Mouse (Mus musculus): ENCODE data around the gene Myh10.

Gene Myh10

DNA sequence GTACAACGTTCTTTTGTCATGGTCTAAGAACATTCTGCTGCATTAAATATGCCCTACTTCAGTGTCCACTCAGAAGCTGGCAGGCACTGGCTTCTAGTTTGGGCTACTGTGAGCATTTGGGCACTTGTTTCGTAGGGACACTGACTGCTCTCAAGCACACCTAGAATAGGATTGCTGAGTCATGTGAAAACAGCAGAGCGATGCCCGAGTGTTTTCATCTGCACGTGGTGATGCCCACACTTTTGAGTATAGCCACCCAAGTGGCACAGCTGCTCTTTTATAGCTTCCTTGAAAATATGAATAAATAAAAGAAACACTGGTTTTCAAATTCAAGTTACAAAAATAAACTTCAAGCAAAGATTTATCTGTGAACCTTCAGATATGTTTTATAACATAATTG lies 56.8 kb downstream of the Myh10 start:
- no peak for DNase-seq (ENCODE audit: low spot score)

DNA sequence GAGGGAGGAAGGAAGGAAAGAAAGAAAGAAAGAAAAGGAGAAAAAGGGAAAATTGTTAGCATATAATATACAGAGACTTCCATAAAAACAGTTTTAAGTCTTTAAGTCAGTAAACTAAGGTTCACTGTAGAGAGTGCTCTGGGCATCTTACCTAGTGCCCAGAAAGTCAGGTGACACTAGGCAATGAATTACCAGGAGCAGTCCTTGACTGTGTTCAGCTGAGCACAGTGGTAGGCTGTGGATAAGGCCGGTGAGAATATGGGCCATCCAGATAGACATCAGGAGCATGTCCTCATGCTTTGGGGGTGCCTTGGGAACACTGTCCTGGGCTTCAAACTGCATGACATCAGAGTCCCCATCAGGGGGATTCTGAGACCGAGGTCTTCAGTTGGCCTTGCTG lies 58.8 kb downstream of the Myh10 start:
- no peak for DNase-seq (ENCODE audit: low spot score)

DNA sequence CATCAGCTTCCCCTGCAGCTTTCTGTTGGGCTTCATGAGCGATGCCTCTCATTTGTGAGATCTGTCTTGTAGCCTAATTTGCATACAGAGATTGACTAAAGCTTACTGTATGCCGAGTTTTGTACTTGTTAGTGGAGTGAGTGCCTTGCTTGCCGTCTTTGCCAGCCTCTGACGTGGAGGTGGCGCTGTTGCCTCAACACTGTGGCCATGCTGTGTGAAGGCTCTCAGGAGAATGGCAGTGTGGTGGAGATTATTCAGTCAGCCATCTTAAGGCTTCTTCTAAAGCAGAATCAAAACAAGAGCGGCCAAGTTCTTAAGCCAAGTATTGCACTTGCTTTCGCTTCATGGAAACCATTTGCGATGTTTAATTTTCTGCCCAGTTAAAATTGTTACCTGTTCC lies 59.6 kb downstream of the Myh10 start:
- DNase-seq (ENCODE audit: low spot score): no peak

DNA sequence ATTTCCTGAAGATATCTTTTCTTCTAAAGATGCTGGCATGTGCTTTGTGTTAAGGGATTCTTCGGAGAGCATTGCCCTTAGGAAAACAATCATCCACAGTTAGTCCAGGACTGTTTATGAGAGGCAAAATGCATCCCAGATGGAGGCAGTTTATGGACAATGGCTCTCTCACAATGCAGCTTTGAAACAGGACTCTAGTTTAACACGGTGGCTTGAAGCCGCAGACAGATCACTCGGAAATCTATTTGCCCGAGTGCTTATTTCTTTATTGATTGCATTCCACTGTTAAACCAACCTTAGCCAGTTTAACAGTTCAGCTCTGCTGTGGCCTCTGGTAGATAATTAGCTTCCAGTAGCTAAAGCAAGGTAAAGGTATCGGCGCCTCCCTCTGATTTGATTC lies 62.9 kb downstream of the Myh10 start:
- DNase-seq (ENCODE audit: low spot score): no peak

DNA sequence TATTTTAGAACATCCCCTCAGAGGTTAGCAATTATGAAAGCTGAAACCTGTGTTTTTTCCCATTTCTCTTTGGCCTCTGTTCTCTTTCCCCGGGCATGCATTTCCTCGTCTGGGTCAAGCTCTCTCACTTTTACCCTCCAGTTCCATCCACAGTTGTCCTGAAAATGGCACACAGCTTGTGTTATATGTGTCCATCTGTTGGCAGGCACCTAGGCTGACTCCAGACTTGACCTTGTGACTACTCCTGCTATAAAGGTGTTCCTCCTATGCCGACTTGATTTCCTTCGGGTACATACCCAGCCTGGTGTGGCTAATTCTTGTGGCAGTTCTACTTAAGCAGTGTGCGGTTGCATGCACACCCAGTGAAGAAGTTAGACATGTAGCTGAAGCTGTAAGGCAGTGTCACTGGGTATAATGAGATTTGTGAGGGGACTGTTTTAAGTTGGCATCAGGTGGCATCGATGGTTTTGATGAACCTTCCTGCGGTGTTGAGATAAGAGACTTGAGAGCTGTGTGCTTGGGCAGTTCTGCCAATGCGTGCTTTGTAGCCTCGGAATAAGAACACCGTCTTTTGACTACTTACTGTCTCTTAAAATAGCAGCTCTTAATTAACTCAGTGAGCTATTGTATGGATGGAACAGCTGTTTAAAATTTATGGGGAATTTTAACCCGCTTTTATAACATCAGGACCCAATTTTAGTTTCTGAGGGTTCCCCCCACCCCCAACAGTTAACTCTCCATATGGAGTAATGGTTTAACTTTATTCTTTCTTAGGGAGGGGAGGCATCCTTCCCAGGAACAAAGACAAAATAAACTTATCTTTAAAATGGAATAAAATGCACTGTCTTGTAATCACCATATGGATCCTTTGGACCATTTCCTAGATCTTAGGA lies 65.3 kb downstream of the Myh10 start:
- DNase-seq (ENCODE audit: low spot score): no peak

DNA sequence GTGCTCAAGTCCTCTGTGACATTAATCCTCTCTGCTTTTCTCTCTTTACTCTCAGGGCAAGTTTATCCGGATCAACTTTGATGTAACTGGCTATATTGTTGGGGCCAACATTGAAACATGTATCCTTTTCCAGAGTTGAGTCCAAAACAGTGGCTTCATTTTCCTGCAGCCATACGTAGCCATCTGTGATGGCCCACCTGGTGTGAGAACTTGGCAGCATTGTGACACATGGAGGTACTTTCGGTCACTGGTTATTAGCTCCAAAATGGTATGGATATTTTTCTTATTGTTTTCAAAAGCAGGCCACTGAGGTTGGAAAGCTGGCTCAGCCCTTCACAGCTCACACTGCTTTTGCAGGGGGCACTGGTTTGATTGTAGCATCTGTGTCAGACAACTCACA lies 68.3 kb downstream of the Myh10 start:
- no peak for DNase-seq (ENCODE audit: low spot score)

DNA sequence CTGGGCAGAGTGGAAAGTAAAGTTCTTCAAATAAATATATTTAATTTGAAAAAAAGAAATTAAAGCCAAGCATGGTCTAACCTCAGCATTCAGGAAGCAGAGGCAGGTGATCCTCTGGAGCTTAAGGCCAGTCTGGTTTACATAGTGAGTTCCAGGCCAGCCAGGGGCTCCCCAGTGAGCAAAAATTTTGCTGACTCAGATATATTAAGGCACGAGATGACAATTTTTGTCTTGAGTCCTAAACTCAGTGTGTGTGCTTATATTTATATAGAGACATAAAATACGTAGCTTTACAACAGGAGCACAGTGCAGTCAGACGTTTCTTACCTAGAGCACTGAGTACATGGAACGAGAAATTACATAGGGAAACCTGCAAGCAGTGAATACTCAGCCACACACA lies 69.8 kb downstream of the Myh10 start:
- no peak for DNase-seq (ENCODE audit: low spot score)

DNA sequence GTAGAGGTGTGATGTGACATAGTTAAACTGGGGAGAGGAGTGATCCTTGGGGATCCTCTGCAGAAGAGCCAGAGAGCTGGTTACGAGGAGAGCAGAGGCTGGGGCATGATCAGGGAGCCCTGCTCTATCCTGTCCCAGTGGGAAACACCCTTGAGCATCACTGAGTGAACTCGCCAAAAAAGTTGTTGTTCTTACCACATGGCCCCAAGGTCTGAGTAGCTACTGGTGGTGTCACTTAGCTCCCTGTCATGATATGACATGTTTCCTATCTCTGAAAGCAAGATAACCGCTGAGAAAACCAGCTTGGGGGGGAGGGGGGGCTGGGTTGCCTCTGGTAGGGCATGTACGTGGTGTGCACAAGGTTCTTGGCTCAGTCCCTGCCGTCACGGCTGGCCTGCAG lies 70.3 kb downstream of the Myh10 start:
- DNase-seq (ENCODE audit: low spot score): no peak

DNA sequence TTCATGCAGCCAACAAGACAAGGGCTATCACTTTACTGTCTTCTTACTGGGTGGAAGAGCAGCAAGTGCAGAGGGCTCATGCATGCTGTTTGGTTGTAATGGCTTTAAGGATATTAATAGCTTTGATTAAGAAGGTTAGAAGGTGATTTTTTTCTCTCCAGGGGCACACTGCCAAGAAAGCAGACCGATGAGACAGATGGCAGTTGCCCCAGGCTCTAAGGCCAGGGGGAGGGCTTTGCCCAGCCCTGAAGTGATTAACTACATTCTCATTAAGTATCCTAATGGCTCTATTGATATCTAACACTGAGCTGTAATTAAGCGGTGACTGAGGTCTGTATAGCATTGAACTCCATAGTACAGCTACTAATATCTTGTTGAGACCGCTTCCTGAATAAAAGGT lies 73.3 kb downstream of the Myh10 start:
- DNase-seq (ENCODE audit: low spot score): no peak

DNA sequence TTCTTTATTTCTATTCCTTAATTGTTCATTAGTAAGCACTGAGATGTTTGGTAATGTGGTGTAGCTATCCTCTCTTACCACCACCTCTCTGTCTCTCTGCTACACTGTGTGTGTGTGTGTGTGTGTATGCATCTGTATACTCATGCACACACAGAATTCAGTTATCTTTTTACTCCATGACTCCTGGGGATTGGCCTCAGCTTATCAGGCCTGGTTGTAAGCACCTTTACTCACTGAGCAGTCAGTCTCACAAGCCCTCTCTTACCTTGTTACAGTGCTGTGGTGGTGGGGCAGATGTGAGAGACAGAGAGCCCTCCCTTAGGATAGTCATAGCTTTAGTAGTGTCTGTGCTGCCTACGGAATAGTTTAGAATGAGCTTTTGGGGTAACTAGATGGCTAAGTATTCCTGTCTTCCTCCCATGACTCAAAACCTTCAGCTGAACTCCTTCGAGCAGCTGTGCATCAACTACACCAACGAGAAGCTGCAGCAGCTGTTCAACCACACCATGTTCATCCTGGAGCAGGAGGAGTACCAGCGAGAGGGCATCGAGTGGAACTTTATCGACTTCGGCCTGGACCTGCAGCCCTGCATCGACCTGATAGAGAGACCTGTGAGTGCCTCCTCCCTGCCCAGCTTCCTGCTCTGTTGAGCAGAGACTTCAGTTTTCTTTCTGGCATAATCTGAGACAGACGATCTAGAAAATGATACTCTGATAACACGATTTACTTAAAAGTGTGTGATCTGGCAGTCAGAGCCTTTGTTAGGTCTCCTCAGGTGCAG lies 76.6 kb downstream of the Myh10 start:
- no peak for DNase-seq (ENCODE audit: low spot score)

DNA sequence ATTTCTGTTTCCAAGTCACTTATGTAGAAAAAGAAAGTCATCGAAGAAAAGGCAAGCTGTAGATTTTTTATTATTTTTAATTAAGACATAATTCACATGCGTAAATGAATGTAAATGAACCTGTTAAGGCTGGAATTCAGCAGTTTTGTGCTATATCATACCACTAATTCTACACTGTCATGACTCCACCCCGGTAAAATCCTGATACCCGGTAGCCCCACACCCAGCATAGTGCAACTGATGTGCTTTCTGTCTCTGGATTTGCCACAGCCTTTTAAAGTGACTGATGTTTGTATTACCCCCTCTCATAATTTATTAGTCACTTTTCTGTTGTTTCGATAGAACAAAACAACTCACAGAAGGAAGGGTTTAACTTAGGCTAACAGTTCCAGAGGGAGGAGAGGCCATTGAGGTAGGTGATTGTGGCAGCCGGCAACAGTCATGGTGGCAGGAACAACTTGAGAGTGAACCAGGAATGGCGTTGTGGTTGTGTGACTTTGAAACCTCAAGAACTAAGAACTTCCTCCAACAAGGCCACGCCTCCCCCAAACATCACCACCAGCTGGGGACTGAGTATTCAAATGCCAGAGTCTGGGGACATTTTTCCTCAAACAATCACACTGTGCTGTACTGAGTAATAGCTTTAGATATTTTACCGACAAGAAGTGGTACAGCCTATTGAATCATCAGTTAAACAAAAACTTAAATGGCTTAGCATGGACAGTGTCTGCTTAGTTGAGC lies 78.6 kb downstream of the Myh10 start:
- no peak for DNase-seq (ENCODE audit: low spot score)

DNA sequence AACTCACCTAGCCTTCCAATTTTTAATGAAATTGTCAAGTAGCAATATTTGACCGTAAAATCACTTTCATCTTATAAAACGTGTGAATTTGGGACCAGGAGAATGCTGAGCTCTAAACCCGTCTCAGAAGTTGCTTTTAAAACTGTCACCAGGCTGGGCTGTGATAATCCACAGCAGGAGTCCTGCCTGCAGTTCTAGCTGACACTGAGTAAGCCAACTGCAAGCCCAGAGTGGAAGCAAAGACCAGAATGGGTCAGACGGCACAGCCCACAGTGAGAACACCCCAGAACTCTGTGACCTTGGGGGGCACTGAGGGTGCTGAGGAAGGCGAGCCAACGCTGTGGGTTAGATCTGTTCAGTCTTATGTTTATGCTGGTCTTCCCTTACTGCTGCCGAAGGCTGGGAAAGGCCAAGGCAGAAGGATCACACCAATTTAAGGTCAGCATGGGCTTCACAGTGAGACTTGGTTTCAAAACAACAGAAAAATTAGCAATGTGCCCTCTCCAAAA lies 84.8 kb downstream of the Myh10 start:
- DNase-seq (ENCODE audit: low spot score): no peak

DNA sequence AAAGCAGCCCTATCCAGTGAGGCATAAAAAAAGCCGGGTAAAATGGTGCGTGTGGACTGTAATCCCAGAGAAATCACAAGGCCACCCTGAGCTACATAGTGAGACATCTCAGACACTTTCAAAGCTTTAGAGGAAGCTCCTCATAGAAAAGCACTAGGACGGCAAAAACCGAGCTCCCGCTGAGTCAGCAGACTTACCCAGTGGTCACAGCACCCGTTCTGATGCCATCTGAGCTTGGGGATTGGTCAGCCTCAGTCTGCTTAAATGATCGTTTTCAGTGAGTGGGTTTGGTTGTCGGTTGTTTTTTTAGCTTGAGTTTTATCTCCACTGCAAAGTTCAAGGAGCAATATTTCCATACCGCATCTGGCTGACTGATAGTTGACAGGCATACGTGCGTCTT lies 86.6 kb downstream of the Myh10 start:
- DNase-seq (ENCODE audit: low spot score): no peak

DNA sequence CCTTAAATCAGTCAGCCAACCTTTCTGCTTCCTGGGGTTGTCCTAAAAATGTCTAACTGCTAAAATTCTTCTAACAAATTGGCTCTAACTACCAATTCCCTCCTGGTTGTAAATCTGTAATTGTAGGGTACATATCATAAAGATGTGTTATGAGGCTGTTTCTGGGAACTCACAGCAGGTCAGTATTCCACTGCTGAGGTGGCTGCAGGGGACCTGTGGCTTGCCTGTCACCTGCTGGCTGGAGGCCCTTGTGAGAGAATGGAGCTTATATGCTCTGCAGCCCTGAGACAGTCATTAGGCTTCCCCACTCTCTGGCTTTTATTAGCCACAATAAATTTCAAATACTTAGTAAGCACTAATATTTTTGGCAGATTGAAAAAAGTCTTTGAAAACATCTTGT lies 87.5 kb downstream of the Myh10 start:
- no peak for DNase-seq (ENCODE audit: low spot score)

DNA sequence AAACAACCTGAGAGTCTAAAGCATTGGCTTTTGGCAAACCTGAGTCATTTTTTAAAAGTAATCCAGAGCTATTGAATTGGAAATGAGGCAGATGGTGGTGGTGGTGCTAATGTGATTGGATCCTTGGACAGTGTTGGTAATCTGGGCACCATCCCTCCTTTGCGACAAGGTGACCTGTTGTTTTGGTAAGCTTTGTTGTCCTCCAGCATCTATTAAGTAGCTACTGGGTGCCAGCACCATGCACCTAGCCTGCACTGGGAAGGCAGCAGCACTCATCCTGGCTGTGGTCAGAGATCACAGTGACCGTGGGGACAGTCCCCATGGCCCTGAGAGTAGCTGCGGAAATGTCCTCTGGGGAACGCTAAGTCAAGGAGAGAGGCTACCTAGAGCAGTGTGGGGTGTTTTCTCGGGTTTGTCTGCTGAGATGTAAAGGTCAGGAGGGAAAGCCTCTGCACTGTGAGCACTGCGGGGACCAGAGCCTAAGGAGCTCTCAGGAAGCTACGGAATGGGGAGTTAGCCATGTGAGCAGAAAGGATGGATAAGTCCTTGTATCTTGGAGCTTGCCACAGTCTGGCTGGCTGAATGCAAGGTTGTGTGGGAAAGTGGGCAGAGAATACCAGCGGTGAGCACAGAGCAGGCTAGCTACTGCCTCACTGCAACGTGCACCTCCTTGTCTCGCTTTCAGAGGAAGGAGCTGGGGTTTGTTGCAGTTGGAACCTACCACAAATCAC lies 88.5 kb downstream of the Myh10 start:
- DNase-seq (ENCODE audit: low spot score): no peak

DNA sequence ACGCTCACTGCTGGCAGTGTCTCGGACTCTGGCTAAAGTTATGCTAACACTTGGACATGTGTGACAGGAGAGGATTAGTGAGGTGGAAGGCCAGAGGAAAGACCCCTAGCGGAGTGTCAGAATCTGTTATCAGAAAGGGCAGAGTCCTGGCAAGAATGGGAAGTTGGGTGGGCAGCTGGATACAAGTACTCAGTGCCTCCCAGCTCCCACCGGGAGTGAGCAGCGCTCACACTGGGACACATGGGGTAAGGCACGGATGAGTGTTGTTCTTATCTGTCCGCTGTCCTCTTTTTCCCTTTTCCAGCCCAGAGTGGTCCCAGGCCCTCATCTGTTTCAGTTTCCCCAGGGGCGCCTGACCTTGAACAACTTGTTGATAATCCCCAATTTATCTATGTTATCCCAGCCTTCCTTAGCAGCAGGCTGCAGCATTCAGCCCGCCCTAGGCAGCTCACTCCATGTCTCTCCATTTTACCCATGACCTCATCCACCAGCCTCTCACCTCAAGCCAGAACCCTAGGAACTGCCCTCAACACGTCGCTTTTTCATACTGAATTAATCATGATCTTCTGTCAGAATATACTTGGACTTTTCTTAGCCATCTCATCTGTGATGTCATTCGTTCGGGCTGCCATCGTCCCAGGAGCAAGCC lies 89.2 kb downstream of the Myh10 start:
- DNase-seq (ENCODE audit: low spot score): no peak

DNA sequence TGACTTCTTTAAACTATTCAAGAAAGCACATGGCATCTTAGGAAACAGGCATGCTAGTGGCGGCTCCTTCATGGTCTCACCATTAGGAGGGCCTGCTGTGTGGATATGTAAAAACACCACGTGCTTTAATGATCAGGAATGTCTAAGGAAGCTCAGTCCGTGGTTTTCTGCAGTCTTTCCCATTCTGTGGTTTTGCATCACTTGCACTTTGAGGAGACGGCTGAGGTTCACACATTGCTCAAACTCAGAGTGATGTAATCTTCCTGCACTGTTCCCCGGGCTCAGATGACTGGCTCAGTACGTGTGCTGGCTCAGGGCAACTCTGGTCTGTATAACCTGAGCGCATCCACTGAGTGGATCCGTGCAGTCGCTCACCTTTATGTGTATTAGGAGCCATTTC lies 91.0 kb downstream of the Myh10 start:
- DNase-seq (ENCODE audit: low spot score): no peak

DNA sequence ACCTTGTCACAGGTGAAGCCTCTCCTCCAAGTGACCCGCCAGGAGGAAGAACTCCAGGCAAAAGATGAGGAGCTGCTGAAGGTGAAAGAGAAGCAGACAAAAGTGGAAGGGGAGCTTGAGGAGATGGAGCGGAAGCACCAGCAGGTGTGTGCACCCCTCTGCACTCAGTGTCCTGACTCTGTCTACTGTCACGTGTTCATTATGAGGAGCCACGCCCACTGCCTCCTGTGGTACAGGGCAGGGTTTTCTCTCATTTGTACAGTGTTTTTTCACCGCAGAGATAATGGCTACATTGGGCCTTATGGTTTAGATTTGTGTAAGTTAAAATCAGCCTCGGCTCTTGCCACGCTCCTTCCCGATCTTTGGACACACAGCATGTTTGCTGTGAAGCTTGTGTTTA lies 94.5 kb downstream of the Myh10 start:
- no peak for DNase-seq (ENCODE audit: low spot score)

DNA sequence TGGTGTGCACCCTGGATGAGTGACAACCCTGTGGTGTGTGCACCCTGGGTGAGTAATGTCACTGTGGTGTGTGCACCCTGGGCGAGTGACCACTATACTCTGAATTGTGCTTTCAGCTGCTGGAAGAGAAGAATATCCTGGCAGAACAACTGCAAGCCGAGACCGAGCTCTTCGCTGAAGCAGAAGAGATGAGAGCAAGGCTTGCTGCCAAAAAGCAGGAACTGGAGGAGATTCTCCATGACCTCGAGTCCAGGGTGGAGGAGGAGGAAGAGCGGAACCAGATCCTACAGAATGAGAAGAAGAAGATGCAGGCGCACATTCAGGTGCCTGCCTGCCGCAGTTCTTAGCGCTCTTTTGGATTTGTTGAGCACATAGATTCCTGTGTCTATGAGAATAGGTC lies 95.9 kb downstream of the Myh10 start:
- DNase-seq (ENCODE audit: low spot score): no peak

DNA sequence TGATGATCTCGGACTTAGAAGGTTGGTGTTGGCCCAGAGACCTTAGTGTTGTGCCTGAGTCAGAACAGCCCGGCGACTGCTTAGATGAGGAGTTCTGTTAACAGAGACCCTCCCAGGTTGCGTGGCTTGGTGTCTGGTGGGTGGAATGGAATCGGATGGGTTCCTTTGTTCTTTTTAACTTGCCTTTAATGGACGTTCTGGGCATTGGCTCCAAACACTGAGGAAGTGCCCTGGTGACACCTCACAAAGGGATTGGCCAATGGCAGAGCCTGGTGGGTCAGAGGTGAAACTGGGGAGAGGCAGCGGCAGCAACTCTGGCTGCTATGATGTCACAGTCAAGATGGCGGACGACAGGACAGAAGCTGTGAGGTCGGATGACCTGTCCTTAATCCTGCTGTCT lies 99.4 kb downstream of the Myh10 start:
- DNase-seq (ENCODE audit: low spot score): no peak

DNA sequence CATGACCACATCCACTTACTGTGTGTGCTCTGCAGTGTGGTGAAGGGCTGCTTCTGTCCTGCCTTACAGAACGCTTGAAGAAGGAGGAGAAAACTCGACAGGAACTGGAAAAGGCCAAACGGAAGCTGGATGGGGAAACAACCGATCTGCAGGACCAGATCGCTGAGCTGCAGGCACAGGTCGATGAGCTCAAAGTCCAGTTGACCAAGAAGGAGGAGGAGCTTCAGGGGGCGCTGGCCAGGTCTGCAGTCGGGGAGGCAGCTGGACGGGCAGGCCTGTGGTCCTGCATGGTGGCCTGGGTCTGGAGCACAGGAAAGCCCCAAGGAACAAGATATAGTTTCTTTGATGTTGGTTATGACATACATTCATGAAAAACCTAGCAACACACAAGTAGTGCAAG lies 100.4 kb downstream of the Myh10 start:
- DNase-seq (ENCODE audit: low spot score): no peak

All from testis, postnatal 10 days (tissue).